Mouse (Mus musculus) skeletal muscle tissue, adult 2 months (tissue): ENCODE measurements around the gene Plpp3.

ENCODE experiments used
- DNase-seq: peaks from one replicate; pipeline ENCODE4 v3.0.0-alpha.2; 2012; ENCODE audit warnings: low read depth, low spot score

The Plpp3 gene

DNA sequence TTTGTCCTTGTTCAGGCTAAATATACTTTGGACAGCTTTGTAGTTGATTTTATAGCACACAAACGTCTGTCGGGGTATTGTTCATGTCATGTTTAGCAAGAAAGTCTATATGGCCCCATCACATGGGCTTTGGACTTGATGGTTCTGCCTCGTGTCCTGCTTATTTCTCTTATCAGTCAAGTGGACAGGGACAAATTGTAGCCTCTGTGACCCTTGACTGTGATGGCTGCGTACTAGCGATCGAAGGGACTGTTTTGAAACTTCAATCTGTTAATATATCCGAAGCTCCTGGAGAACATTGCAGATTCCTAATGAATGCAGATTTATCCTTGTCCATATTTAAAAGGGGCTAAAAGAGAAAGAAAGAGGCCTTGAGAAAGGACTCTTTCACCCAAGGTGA, 30.7 kb downstream of the Plpp3 start:
- no peak for DNase-seq

DNA sequence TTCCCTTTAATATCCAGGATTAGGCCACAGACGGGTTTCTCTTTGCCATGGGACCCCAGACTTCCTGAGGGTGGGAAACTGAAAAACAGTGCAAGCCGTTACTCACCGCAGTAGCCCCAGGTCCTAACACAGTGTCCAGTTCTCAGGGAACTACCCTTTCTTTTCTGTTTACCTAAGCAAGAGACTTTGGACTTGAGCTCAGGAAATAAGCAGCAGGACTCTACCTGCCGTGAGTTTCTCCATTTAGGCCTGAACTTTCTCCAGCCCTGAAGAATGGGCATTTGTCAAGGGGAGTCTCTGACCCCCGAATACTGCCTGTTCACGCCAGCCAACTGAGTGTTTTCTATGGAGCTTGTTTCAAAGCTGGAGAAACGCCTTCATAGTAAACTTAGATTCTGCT, 31.7 kb downstream of the Plpp3 start:
- DNase-seq, result no peak

DNA sequence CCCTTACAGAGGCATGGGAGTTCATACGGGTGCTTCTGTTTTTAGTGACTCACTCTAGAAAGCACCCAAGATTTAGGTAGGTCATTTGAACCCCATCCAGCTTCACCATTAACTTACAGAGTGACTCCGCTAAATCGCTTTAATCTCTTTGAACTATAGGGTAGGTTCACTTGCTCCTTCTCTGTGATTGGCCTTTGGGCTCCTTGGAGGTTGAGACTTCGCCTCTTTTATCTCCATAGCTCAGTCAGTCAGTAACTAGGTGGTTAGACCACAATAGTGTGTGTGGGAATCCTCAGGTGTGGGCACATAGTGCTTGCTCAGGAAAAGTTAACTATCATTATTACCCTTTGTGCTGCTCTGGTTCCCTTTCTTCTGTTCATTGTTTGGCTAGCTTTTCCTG, 33.7 kb downstream of the Plpp3 start:
- no peak for DNase-seq

DNA sequence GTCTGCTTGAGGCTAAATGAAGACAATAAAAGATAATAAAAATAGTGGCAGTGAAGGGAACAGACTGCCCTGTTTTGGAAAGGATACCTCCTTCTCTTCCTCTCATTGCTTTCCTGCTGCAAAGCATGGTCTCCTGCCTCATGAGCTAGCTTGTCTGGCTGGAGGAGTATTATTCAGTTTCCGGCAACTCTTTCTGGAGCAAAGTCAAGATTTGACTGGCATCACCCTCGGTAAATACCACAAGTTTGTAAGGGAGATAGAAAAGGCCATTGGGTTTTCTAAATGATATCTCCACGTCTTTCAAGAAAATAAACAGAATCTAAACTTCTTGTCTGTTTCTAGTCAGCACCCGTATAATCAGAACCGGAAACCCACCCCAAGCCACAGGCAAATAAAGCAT, 34.4 kb downstream of the Plpp3 start:
- DNase-seq, result no peak

DNA sequence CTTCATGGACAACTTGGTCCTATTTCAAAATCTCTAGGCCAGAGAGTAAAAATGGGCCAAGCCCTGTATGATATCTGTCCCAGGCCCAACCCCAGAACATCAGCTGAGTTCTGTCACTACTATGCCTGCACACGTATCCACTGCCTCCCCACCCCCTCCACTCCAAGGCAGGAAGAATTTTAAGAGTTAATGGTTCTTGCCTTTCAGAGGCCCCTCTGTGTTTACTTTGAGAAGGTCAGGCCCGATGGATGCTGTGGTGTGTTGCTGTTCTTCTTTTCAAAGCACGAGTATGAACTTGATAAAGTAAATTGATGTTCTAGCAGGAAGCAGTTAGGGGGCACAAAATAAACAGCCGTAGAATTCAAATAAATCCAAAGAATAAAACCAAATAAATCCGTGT, 35.5 kb downstream of the Plpp3 start:
- no peak for DNase-seq

DNA sequence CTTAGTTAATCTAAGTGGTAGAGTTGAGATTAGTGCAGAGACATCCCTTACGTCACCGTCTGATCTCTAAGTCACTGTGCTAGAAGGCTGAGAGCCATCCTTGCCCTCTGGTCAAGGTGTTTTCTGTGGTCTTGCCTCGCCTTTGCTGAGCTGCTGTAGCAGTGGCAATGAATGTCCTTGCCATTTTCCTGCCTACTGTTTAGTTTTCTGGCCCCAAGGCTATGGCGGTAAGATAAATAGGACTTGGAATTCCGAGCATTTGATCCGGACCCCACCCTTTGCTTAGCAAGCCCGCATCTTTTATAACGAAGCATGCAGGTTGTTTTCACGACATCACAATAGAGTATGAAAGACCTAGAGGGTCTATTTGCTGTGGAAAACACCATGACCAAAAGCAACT, 38.1 kb downstream of the Plpp3 start:
- DNase-seq, result no peak

DNA sequence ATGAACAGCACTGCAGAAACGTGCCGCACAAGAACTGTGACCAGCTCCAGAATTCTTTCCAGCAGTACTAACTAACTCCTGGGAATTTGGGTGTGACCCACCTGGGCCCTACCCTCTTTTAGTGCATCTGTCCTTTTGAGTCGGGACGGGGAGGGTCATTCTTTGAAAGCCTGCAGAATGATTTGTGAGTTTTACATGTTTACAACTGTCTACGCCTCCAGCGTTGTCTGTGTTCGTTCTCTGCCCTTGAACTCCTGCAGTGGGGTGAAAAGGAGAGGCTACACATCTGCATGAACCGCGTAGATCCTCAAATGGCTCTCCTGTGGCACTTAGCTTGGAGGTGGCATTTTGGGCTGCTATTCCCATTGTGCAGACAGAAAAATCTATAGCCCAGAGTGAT, 39.0 kb downstream of the Plpp3 start:
- DNase-seq, result no peak

DNA sequence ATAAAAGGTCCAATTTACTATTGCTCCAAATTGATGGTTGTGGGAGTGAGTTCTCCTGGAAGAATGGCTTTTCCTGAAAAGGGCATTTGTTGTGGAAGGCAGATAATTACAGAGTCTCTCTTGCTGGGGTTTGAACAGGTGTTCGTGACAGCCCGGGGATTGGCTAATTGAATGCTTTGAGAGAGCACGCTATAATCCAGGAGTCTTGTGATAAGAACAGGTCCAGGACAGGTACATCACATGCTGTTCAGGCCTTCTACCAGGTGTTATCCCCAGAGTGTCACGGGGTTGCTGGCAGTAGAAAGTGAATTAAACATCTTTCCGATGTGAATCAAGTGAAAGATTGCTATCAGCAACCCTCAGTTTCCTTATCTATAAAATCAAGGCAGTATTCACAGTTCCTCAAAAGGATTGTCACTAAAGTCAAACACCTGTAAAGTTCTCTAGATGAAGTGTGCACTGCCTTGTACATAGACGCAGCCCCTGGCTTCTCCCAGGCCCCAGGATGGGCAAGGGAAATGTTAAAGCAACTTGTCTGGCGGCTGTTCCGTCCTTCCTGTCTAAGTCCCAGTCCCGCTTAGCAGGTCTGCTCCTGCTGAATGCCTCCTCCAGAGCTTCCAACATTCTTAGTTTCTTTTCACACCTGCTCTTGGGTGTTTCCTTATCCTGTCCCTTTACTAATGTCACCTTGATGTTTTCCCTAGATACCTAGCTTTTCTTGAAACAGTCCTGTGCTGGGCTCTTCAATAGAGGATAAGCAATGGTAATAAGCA, 40.0 kb downstream of the Plpp3 start:
- DNase-seq, result no peak

DNA sequence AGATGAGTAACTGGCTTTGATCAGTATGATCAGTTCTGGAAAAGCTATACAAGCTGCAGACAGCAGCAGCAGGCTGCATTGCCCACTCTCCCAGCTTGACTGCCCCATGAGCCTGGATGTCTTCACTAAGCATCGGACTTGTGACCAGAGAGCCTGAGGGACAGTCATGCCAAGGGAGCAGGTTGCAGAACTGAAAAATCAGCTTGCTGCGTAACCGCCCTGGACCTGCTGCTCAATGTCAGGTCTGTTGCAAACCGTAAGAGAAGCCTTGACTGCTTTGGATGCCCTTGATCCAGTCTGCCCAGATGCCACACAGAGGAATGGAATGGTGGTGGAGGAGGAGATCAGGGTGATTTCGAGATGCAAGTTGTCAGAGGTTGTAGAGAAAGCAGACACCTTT, 41.5 kb downstream of the Plpp3 start:
- no peak for DNase-seq

DNA sequence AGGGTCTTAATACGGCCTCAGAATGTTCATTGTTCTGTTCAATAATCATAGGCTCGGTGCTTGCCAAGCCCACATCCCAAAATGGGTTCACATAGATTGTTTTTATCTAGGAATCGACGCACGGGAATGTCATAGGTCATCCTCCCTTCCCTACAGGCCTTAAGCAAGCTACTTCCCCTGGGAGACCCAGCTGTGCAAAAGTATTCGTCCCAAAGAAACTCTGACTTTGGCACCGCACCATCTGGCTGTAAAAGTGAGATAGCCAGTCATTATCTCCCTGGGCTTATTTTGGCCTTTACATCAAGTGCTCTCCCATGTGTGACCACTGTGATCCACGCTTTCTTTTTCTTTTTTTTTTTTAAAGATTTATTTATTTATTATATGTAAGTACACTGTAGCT, 42.2 kb downstream of the Plpp3 start:
- no peak for DNase-seq

DNA sequence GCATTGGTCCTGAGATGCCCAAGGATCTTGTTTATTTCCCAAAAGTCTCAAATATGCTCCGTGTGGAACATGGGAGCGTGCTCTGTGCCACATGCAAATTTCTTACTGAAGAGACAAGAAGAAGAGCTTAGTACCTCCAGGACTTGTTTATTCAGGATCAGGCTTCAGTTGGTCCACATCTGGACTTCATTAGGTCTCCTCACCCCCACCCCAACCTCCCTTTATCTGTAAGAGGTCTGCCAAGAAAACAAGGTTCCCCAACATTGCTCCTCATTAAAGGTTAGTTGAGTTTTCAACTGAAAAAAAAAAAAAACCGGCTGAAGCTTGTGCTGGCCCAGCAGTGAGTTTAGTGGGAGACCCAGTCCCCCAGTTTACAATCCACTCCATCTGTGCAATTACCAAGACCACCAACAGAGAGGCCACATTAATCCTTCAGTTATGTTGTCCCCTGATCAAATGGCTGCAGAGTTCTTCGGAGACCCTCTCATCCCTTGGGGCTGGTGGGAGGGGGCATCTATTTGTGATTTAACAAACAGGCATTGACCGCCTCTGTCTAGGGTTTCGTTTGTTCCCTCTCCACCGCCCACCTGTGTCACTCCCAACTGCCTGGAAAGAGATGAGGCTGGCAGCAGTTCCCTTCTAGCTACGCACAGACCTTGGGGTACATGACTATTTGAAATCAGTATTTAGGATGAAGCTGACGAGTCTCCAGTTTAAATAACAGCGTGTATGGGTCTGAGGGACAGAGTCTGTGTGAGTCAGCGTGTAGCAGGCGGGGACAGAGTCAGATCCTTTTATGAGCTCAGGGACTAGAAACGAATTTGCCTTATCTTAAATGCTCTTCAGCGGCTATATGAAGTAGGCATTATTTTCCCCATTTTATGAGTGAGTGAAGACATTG, 43.7 kb downstream of the Plpp3 start:
- DNase-seq, result no peak

DNA sequence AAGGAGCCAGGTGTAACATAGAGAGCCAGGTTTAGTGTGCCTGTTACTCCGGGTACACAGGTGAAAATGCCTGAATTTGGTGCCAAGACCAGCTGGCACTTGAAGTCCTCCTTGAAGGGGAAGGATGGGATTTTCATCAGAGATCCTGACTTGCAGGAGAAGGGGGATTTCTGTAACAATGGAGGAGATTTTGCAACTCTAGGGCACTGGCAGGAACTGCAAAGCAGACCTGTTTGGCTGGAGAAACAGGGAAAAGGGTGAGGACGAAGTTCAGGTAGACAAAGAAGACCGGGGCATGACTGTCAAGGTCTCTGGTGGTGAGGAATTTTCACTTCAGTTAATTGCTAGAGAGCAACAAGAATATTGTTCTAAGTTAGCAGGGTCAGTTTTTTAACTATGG, 45.3 kb downstream of the Plpp3 start:
- no peak for DNase-seq

DNA sequence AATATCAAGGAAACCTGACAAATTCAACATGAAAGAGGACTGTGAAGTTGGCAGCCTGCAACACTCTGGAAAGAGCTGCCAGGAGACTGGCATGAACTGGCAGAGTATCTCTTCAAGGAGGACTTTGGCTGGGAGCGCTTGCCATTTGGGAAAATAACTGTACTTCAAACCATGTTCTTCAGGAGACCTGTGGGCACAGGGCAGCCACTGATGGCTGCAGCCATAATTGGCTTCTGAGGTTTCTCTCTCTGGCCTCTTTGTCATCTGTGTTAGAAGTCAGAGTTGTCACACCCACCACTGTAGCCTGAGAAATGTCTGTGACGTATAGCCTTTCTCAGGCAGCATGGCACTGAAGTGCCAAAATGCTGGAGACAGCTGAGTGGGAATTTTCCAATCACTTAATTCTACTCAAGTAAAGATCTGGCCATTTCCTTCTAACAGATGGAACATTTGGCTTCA, 46.2 kb downstream of the Plpp3 start:
- no peak for DNase-seq

DNA sequence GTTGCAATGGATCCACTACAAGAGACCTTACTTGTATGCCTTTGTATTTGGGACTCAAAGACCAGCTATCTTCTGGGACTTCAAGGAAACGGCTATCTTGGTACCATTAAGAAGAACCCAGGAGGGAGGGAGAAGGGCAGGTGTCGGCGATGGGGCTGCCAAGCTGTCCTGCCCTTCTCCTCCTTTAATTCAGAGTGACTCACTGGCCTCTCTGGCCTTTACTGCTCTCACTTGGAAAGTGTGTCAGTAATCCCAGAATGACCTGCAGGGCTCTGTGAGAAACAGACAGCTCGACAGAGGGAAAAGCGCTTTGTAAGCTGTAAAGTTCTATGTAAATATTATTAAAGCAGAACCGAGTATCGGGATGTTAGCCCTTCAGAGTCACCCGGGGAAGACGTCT, 46.9 kb downstream of the Plpp3 start:
- no peak for DNase-seq

DNA sequence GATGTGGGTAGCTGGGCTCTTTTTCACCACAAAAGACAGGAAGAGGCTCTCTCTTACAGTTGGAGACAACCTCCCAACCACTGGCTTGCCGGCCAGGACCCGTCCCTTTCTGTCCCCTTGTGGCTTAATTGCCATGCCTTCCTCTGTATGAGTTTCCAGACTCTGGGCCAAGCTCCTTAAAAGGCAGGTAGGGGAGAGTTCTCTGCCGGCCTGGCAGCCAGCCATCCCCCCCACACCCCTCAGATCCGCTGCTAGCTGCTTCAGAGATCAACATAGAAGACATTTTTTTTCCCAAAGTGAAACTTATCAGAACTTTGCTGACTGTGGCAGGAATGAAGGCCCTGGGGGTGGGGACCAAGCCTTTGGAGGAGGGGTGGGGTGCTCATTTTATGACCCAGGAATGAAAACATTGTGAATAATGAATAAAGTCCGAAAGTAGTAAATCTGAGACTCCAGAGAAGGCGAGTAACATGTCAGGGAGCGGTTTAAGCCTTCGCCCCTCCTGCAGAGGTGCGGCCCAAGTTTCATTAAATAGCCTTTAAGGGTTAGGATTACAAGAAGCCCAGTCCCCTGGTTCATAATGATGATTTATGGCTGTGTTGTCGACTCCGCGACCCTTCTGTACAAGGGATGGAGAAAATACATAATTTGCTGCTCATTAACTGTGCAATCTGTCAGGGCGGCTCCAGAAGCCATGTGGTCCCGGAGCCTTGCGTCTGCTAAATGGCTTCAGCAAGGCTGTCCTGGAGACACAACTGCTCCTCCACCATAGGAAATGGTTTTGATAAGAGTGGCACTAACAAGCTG, 48.1 kb downstream of the Plpp3 start:
- peak; percentile 59 for DNase-seq

DNA sequence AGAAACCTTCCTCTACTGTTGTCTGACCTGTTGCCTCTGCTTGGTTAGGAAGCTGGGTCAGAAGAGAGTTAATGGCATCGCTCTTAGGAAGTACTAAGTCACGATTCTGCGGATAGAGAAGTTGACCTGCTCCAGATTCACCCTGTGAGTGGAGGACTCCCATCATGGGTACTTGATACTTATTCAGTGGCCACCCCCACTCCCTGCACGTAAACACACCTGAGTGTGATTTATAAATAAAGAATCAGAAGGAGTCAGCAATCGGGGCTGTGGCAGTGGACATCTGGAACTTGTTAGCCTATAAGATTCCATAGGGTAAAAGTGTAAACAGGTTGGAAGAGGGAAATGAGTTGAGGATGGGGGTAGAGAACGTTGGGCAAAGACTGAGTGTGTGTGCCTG, 49.0 kb downstream of the Plpp3 start:
- no peak for DNase-seq

DNA sequence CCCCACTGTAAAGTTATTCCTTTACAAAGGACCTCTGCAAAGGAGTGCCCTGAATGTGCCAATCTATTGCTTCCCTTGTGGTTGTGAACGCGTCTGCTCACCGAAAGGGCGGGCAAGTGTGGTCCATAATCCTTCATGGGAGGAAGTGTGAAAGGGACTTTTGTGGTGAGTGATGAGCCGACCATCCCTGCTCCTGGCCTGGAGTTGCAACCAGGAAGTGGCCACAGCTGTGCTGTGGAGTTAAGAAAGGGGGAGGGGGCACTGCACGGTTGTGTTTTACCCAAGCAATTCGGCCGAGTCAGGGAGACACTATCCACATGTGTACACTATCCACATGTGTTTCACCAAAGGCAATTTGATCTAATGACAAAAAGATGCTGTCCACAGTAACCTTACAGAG, 49.8 kb downstream of the Plpp3 start:
- no peak for DNase-seq

DNA sequence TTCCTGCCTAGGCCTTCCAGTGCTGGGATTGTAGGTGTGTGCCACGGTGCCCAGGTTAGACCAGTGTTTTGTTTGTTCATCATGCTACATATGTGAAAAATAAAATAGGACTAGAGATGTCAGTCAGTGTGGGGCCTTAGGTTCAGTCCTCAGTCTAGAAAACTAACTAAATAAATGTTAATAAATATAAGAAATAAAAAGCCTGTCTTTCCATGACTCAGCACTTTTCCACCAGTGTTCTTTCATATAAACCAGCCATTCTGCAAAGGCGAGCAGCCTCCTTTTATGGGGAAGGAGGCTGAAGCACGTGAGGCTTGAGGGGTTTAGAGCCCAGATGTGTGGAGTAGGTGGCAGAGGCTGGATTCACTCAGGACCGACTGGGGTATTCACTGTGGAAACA, 50.5 kb downstream of the Plpp3 start:
- DNase-seq, result no peak

DNA sequence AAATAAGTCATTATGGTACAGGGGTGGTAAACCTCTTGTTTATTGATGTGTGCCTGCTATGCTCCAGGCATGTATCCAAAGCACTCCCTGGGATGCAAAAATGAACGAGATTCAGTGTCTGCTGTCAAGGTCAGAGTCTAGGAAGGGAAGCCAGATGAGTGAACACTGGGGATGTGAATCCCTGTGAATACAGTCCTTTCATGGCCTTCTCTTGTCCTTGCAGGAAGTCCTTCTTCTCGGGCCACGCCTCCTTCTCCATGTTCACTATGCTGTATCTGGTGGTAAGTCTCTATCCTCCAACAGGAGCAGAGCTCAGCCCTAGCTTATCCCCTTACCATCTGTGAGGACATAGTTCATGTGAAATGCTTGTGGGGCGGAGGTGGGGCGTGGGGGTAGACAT, 51.8 kb downstream of the Plpp3 start:
- no peak for DNase-seq

DNA sequence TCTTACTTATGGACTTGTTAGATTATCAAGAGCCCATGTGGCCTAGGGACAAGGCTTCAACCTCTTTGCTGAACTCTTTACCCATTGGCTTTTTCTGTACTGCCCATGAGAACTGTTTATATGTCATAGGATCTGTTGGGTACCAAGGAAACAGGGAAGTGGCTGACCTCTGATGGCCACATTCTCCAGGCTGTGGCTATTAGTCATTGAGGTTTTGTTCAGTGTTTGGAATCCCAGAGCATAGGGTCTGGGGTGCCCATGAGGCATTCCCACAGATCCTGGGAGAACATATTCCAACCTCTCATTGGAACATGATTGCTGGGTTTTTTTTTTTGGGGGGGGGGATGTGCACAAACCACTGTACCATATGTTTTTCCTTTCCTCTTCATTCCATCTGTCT, 56.2 kb downstream of the Plpp3 start:
- DNase-seq, result no peak

DNA sequence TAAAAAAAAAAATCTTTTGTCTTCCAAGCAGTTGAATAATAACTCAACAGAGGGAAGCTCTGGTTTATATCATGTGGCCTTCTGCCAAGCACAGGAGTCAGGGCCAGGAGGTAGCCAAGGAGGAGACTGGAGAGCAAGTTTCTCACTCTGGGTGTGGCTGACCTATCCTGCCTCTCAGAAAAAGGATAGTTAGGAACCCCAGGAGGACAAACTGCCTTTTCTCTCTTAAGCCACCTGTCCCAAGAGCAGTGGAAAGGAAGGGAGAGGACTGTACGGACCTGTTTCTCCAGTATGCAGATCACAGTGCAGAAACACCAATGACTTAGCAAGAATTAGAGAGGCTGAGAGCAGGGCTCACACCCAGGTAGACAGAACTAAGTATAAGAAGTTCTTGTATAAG, 57.3 kb downstream of the Plpp3 start:
- no peak for DNase-seq

DNA sequence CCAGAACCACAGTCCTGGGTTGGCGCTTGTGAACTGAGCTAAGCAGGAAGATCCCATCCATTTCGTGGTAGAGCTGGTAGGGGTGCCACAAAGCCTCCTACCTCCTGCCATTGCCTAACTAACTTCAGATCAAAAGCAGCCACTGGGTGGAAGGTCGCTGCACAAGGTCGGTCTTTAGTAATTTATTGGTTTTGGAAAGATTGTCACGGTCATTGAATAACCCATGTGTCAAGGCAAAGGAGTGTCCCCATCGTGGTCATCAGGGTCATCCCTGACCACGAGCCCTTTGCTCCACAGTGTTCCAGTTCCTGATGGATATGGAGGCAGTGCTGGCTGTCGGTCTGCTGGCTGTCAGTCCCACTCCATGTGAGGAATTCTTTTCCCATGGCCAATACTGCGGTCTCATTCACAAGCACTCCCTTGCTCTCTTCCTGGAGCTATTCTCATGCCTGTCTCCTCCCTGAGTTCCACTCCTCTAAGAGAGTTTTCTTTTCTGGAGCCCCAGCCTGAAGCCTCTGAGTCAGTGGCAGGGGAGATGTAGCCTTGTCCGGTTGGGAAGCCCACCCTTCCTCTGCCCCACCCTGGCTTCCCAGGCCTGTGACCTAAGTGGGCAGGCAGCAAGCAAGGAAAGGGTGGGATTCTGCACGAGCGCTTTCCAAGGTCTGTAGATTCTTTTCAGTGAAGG, 58.7 kb downstream of the Plpp3 start:
- no peak for DNase-seq
